Mouse (Mus musculus) liver, embryonic 14.5 days (tissue): ENCODE data around the gene Lsm3. TPM values are rescaled to one million over a fixed set of nuclear protein-coding genes. Genes with fewer than 3 reads are reported as not detected.

Experiments used
- ATAC-seq: fragments of 200-750 bp; cut with Nextera tagmentation; 2 replicates; pipeline ENCODE4 v1.8.0; 2017; ENCODE audit warnings: moderate number of reproducible peaks, mild to moderate bottlenecking, moderate library complexity; ENCODE audit not compliant: insufficient read depth
- DNase-seq, 3 experiments: peaks; one replicate each; pipeline ENCODE4 v3.0.0-alpha.2; 2012 to 2013; ENCODE audit warnings: low read depth in 3 of 3, low spot score in 3 of 3
- H3K27ac ChIP-seq: fragments of 300-500 bp; sonication (generic); 2 replicates; pipeline ENCODE4 v1.5.1; 2014; ENCODE audit warnings: moderate library complexity, mild to moderate bottlenecking, control low read depth, inconsistent platforms
- H3K27me3 ChIP-seq: fragments of 300-500 bp; sonication (generic); 2 replicates; pipeline ENCODE4 v1.6.1; 2014; ENCODE audit warnings: mild to moderate bottlenecking, low read length, moderate library complexity; ENCODE audit not compliant: control insufficient read depth, insufficient read depth
- H3K36me3 ChIP-seq: fragments of 300-500 bp; sonication (generic); replicated peaks from 2 replicates; pipeline ENCODE4 v1.6.1; 2014; ENCODE audit warnings: low read depth; ENCODE audit not compliant: control insufficient read depth, insufficient read depth
- H3K4me1 ChIP-seq, 2 experiments: fragments of 200-500 bp in 1 of 2; fragments of 300-500 bp in 1 of 2; sonication (generic) in 1 of 2; replicated peaks; 2 replicates each; pipeline ENCODE4 v1.6.1; 2012 to 2014; ENCODE audit warnings: antibody characterized with exemption in 1 of 2, inconsistent platforms in 1 of 2, low read length in 1 of 2; ENCODE audit not compliant: control insufficient read depth in 2 of 2, insufficient read depth in 2 of 2
- H3K4me2 ChIP-seq: fragments of 300-500 bp; sonication (generic); 2 replicates; pipeline ENCODE4 v1.6.1; 2014; ENCODE audit warnings: low read depth, mild to moderate bottlenecking, control low read depth, moderate library complexity
- H3K4me3 ChIP-seq, 2 experiments: fragments of 200-500 bp in 1 of 2; fragments of 300-500 bp in 1 of 2; sonication (generic) in 1 of 2; 2 replicates each; pipeline ENCODE4 v1.5.1; 2012 to 2014; ENCODE audit warnings: low read depth in 2 of 2, low read length in 2 of 2, mild to moderate bottlenecking in 2 of 2, control low read depth in 1 of 2, inconsistent platforms in 1 of 2, moderate library complexity in 1 of 2; ENCODE audit not compliant: insufficient read depth in 1 of 2
- H3K9ac ChIP-seq: fragments of 300-500 bp; sonication (generic); replicated peaks from 2 replicates; pipeline ENCODE4 v1.6.1; 2014; ENCODE audit warnings: mild to moderate bottlenecking, control low read depth, moderate library complexity
- H3K9me3 ChIP-seq: fragments of 300-500 bp; sonication (generic); 2 replicates; pipeline ENCODE4 v1.6.1; 2016; ENCODE audit warnings: low read length, mixed read lengths; ENCODE audit not compliant: control insufficient read depth
- CTCF ChIP-seq: IDR thresholded peaks from 2 replicates; pipeline ENCODE4 v1.5.1; 2016; ENCODE audit warnings: antibody characterized with exemption, low read depth, control low read depth
- EP300 ChIP-seq: IDR thresholded peaks from 2 replicates; pipeline ENCODE4 v1.6.1; 2016; ENCODE audit warnings: antibody characterized with exemption, low read depth
- WGBS: fragments of 180-500 bp; shearing (Covaris S2); extraction: QIAGEN DNeasy Blood & Tissue Kit; methylation state at CpG from one replicate; pipeline ENCODE4 v1.1.7; 2014; ENCODE audit not compliant: insufficient replicate concordance; 5-methylcytosine and 5-hydroxymethylcytosine counted together
- polyA plus RNA-seq, 2 experiments: library from polyadenylated mRNA; depleted of rRNA in 1 of 2; stranded (reverse) in 1 of 2; unstranded in 1 of 2; fragments of >200 nt; fragmentation: Nextera tagmentation in 1 of 2; extraction: Ambion mirVana in 1 of 2; gene quantifications; 2 replicates each; pipeline versions ENCODE4 v1.2.1 to v1.2.3; 2012 to 2014

Lsm3 gene
- polyA plus RNA-seq, 2 experiments = 84.8 to 171 TPM

DNA sequence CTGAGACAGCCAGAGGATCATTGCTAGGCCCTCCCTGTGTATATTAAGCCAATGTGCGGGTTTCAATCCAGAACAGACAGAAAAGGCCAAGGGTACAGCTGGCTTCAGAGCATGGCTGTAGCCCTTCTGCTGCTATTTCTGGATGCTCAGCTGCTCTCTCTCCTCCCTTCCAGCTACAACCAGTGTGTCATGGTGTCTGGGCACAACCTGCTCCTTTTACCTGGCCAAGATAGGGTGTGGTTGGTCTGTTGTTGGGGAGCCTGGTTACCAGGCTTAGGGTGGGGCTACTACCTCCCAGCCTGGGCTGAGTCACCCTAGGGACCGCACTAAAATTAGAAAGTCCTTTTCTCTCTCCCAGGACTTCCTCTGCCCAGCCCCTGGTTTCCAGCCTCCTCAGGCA, 32.4 kb upstream of the Lsm3 start:
- Histone ChIP-seq H3K9ac (no peak overlapping the region), H3K4me1 (no peaks in the 10 kb centered on the region), H3K27ac (no peak overlapping the region), H3K9me3 (no peaks in the 10 kb centered on the region), H3K27me3 (no peaks in the 10 kb centered on the region), H3K4me3 (no peak overlapping the region), H3K36me3 (peaks cover 13% of the 10 kb centered on the region), H3K4me2 (no peak overlapping the region)
- whole genome bisulfite sequencing = 67% methylated on average over 2 of the region's 2 CpGs
- TF ChIP-seq EP300 = no peak
- no peak for TF ChIP-seq CTCF
- DNase-seq (no peak), ATAC-seq (no peak)

DNA sequence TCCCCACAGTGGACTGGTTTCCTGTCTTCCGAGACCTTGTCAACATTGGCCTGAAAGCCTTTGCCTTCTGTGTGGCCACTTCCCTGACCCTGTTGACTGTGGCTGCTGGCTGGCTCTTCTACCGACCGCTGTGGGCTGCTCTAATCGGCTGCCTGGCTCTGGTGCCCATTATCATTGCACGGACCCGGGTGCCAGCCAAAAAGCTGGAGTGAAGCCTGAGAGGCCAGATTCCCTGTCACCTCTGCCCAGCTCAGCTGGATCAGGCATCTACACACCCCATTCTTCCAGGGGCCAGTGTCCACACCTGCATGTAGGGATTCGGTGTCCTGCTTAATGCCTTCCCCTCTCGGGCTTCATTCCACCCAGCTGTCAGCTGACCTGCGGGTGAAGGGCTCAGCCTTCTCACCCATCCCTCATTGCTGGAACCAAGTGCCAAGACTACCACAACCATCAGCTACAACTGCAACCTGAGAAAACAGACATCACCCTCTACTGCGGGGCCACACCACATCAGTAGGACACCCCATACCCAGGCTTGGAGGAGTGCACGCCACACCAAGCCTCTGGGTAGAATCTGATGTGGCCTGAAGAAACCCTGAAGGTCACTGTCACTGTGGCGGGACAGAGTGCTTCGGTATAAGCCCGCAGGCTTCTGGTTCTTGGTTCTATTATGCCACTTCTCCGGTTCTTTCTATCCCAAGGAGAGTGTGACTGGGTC, 28.8 kb upstream of the Lsm3 start:
- no peaks in the 10 kb centered on the region for H3K9me3 ChIP-seq
- no peak overlapping the region for H3K4me3 ChIP-seq
- TF ChIP-seq EP300 = no peak
- H3K27ac ChIP-seq = no peak overlapping the region
- ATAC-seq = no peak
- no peaks in the 10 kb centered on the region for H3K27me3 ChIP-seq
- H3K9ac ChIP-seq = no peak overlapping the region
- DNase-seq = no peak
- no peak overlapping the region for H3K4me2 ChIP-seq
- H3K4me1 ChIP-seq = 0 out of 4 replicates have a peak, but pooled peaks cover 0 to 1% of the 10 kb centered on the region in 2 experiments
- peaks cover 4% of the 10 kb centered on the region for H3K36me3 ChIP-seq
- 79% methylated on average over 15 of the region's 15 CpGs for WGBS

DNA sequence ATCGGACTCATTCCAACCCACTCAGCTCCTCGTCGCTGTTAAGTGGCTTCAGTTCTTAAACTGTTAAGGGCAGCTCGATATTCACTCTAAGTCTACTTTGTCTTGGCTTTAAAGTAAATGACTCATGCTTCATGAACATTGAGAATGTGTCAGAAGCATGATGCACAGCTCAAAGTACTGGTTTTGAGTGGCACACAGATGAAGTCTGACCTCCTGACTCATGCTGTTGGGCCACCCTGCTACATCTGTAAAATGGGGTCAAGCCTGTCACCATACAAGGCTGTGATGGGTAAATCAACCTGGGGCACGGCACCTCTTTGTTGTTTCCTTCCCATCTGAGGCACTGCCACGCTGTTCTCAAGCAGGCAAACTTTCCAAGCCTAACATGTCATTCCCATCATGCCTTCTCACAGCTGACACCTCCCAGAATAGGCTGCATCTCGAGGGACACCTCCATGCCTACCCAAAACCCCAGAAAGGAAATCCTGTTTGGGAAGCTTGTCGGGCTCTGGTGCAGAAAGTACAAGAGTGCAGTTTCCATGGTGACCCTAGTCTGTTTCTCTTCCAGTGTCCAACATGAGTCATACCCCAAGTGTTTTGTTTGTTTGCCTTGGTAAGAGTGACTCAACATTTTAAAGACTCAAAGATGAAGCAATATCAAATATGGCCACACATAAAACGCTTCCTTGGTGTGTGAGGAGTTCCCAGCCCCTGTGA, 27.1 kb upstream of the Lsm3 start:
- H3K4me3 ChIP-seq = no peak overlapping the region
- TF ChIP-seq CTCF = no peak
- H3K4me2 ChIP-seq = no peak overlapping the region
- no peaks in the 10 kb centered on the region for H3K27me3 ChIP-seq
- no peak overlapping the region for H3K27ac ChIP-seq
- H3K9ac ChIP-seq = no peak overlapping the region
- DNase-seq (peak in 1 of 3 experiments; percentile 42), ATAC-seq (no peak)
- 56% methylated on average over 9 of the region's 9 CpGs for WGBS
- 0 out of 4 replicates have a peak, but pooled peaks cover 0 to 1% of the 10 kb centered on the region in 2 experiments for H3K4me1 ChIP-seq
- no peaks in the 10 kb centered on the region for H3K9me3 ChIP-seq
- no peaks in the 10 kb centered on the region; the same call in 1 of the 2 replicates for H3K36me3 ChIP-seq

DNA sequence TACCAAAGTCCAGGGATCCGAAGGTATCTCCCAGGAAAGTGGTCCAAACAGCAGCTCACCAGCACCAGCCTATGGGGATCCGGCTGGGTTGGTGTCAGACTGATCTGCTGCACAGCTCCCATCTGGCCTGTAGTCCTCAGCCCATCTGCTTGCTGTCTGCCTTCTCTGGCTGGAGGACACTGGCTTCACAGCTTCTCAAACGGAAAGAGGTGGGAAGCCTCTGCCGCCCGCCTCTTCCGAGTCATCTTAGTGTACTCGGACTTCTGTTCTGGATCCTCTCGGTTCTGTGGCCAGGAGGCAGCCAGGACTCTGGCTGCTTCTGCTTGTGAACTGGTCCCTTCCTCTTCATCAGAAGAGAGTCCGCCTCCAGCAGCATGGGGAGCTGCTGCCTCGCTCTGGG, 25.9 kb upstream of the Lsm3 start:
- no peaks in the 10 kb centered on the region for H3K9me3 ChIP-seq
- WGBS = 79% methylated on average over 10 of the region's 10 CpGs
- H3K27ac ChIP-seq = no peak overlapping the region
- 0 out of 4 replicates have a peak, but pooled peaks cover 0 to 1% of the 10 kb centered on the region in 2 experiments for H3K4me1 ChIP-seq
- no peak overlapping the region for H3K4me3 ChIP-seq
- ATAC-seq (no peak), DNase-seq (no peak)
- H3K4me2 ChIP-seq = no peak overlapping the region
- no peaks in the 10 kb centered on the region for H3K27me3 ChIP-seq
- TF ChIP-seq EP300 (no peak), CTCF (no peak)
- no peaks in the 10 kb centered on the region; the same call in 1 of the 2 replicates for H3K36me3 ChIP-seq
- no peak overlapping the region for H3K9ac ChIP-seq

DNA sequence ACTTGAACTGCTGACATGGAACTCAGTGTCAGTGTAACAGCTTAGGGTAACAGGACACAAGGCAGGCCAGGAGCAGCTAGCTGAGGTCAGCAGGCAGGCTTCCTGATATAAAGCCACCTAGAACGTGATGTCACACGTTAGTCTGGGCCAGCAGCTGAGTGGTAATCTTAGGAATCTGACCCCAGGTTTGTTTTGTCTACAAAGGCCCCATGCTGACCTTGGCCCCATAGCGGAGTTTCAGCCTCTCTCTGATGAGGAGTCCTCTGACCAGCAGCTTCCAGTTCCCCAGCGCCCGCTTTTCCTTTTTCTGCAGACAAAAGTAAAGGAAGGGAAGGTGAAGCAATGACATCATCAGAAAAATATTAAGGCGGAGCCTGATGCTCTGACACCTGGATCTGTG, 24.7 kb upstream of the Lsm3 start:
- Histone ChIP-seq H3K27ac (no peak overlapping the region), H3K27me3 (no peaks in the 10 kb centered on the region), H3K36me3 (no peaks in the 10 kb centered on the region; the same call in 1 of the 2 replicates), H3K4me2 (no peak overlapping the region), H3K9ac (no peak overlapping the region), H3K9me3 (no peaks in the 10 kb centered on the region), H3K4me1 (0 out of 4 replicates have a peak, but pooled peaks cover 0 to 1% of the 10 kb centered on the region in 2 experiments), H3K4me3 (no peak overlapping the region)
- no peak for DNase-seq
- ATAC-seq = no peak
- TF ChIP-seq CTCF (no peak), EP300 (no peak)
- 62% methylated on average over 6 of the region's 6 CpGs for WGBS
